Mouse (Mus musculus): ENCODE data around the gene H2-Q6. TPM values are rescaled to one million over a fixed set of nuclear protein-coding genes. Genes with fewer than 3 reads are reported as not detected.
"Not testable (repeated sequence)": the region's sequence is repeated elsewhere in the genome, so short reads cannot be mapped to it uniquely, and the experiment has no call there.

The H2-Q6 gene
- polyA plus RNA-seq, 1 experiment from 2014 or later, result 16.4 TPM

- ATAC-seq (replicated peaks; ENCODE audit: low FRiP score); H3K4me2 ChIP-seq: not testable (repeated sequence)
- 68% methylated on average over 3 of the region's 10 CpGs for WGBS
Observed at GRCm38 (mm10) chr17:35415273-35416129, 9.1 kb upstream of the H2-Q6 start.

GRCm38 (mm10) chr17:35418772-35419171, 5.9 kb upstream of the H2-Q6 start:
- Histone ChIP-seq H3K9me3 (ENCODE audit: control insufficient read depth, low read length) (no peaks in the 10 kb centered on the region), H3K4me1 (replicated peaks; ENCODE audit: control insufficient read depth, insufficient read depth, low read length) (no peaks in the 10 kb centered on the region), H3K9ac (ENCODE audit: low read depth, low read length) (no peak overlapping the region), H3K27me3 (replicated peaks; ENCODE audit: control insufficient read depth, insufficient read depth, low read length) (peaks cover 8% of the 10 kb centered on the region; the same call in 1 of the 2 replicates), H3K4me2 (no peak overlapping the region), H3K27ac (ENCODE audit: low read depth, low read length) (no peak overlapping the region), H3K4me3 (ENCODE audit: low read depth, low read length) (no peak overlapping the region), H3K36me3 (ENCODE audit: control insufficient read depth, insufficient read depth, low read length) (no peaks in the 10 kb centered on the region)
- WGBS, result 72% methylated on average over 7 of the region's 7 CpGs
- ATAC-seq (replicated peaks; ENCODE audit: low FRiP score), result no peak
- no peak for DNase-seq (ENCODE audit: low spot score)

More at GRCm38 (mm10) chr17:35415273-35416129, 9.1 kb upstream of the H2-Q6 start:
- DNase-seq (ENCODE audit: low spot score); H3K4me3 ChIP-seq (ENCODE audit: low read depth, low read length); H3K9me3 ChIP-seq (ENCODE audit: control insufficient read depth, low read length); H3K4me1 ChIP-seq (replicated peaks; ENCODE audit: control insufficient read depth, insufficient read depth, low read length); H3K9ac ChIP-seq (ENCODE audit: low read depth, low read length); H3K36me3 ChIP-seq (ENCODE audit: control insufficient read depth, insufficient read depth, low read length); H3K27me3 ChIP-seq (replicated peaks; ENCODE audit: control insufficient read depth, insufficient read depth, low read length); H3K27ac ChIP-seq (ENCODE audit: low read depth, low read length): not testable (repeated sequence)

GRCm38 (mm10) chr17:35419564-35419963, 5.1 kb upstream of the H2-Q6 start:
- H3K4me3 ChIP-seq (ENCODE audit: low read depth, low read length); H3K27me3 ChIP-seq (replicated peaks; ENCODE audit: control insufficient read depth, insufficient read depth, low read length): not testable (repeated sequence)

DNA sequence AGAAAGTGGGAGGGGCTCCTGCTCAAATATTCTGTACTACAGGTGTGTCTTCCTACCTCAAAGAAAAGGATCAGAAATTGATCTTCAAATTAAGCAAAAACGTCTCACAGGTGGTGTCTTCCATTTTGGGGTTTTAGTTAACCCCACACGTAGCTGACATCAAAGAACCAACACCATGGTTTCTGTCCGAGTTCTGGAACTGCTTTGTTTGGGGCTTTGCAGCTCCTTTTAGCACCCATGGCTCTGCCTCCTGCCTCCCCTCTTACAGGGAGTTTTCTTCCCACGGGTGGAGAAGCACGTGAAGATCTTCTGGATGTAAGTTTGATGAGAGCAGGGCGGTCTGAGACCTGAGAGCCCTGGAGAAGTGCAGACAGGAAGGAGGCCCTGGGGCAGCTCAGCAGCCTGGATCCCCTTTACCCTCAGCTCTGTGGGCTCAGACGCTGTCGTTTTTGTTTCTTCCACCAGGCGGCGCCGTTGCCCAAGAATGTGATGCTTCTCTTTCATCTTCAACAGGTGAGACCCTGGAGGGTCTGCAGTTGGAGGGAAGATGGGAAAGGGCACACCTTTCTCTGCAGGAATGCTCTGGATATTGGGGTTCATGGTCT, 4.3 kb upstream of the H2-Q6 start:
- not testable (repeated sequence) for H3K27ac ChIP-seq (ENCODE audit: low read depth, low read length); ATAC-seq (replicated peaks; ENCODE audit: low FRiP score); H3K4me3 ChIP-seq (ENCODE audit: low read depth, low read length); H3K4me2 ChIP-seq; DNase-seq (ENCODE audit: low spot score); H3K4me1 ChIP-seq (replicated peaks; ENCODE audit: control insufficient read depth, insufficient read depth, low read length); H3K36me3 ChIP-seq (ENCODE audit: control insufficient read depth, insufficient read depth, low read length); H3K9ac ChIP-seq (ENCODE audit: low read depth, low read length); H3K9me3 ChIP-seq (ENCODE audit: control insufficient read depth, low read length)
- peaks cover 16% of the 10 kb centered on the region for H3K27me3 ChIP-seq (replicated peaks; ENCODE audit: control insufficient read depth, insufficient read depth, low read length)
- WGBS, result 13% methylated on average over 11 of the region's 11 CpGs

More at GRCm38 (mm10) chr17:35419564-35419963, 5.1 kb upstream of the H2-Q6 start:
- ATAC-seq (replicated peaks; ENCODE audit: low FRiP score); H3K4me1 ChIP-seq (replicated peaks; ENCODE audit: control insufficient read depth, insufficient read depth, low read length); H3K27ac ChIP-seq (ENCODE audit: low read depth, low read length); H3K36me3 ChIP-seq (ENCODE audit: control insufficient read depth, insufficient read depth, low read length); H3K4me2 ChIP-seq; H3K9ac ChIP-seq (ENCODE audit: low read depth, low read length); DNase-seq (ENCODE audit: low spot score); H3K9me3 ChIP-seq (ENCODE audit: control insufficient read depth, low read length): not testable (repeated sequence)
- WGBS, result 51% methylated on average over 4 of the region's 4 CpGs

GRCm38 (mm10) chr17:35421331-35421730, 3.3 kb upstream of the H2-Q6 start:
- ATAC-seq (replicated peaks; ENCODE audit: low FRiP score); H3K9me3 ChIP-seq (ENCODE audit: control insufficient read depth, low read length); DNase-seq (ENCODE audit: low spot score); H3K36me3 ChIP-seq (ENCODE audit: control insufficient read depth, insufficient read depth, low read length); H3K9ac ChIP-seq (ENCODE audit: low read depth, low read length); H3K4me2 ChIP-seq; H3K4me3 ChIP-seq (ENCODE audit: low read depth, low read length); H3K4me1 ChIP-seq (replicated peaks; ENCODE audit: control insufficient read depth, insufficient read depth, low read length); H3K27ac ChIP-seq (ENCODE audit: low read depth, low read length): not testable (repeated sequence)
- 85% methylated on average over 4 of the region's 4 CpGs for WGBS
- H3K27me3 ChIP-seq (replicated peaks; ENCODE audit: control insufficient read depth, insufficient read depth, low read length), result peaks cover 26% of the 10 kb centered on the region

- H3K27me3 ChIP-seq (replicated peaks; ENCODE audit: control insufficient read depth, insufficient read depth, low read length), result peaks cover 27% of the 10 kb centered on the region
- H3K9me3 ChIP-seq (ENCODE audit: control insufficient read depth, low read length); H3K4me3 ChIP-seq (ENCODE audit: low read depth, low read length); ATAC-seq (replicated peaks; ENCODE audit: low FRiP score); H3K4me2 ChIP-seq; H3K4me1 ChIP-seq (replicated peaks; ENCODE audit: control insufficient read depth, insufficient read depth, low read length); H3K9ac ChIP-seq (ENCODE audit: low read depth, low read length); H3K27ac ChIP-seq (ENCODE audit: low read depth, low read length); DNase-seq (ENCODE audit: low spot score); H3K36me3 ChIP-seq (ENCODE audit: control insufficient read depth, insufficient read depth, low read length): not testable (repeated sequence)
- WGBS, result 84% methylated on average over 5 of the region's 5 CpGs
Observed at GRCm38 (mm10) chr17:35422360-35422759, 2.3 kb upstream of the H2-Q6 start.

- DNase-seq (ENCODE audit: low spot score); ATAC-seq (replicated peaks; ENCODE audit: low FRiP score); H3K4me1 ChIP-seq (replicated peaks; ENCODE audit: control insufficient read depth, insufficient read depth, low read length); H3K4me3 ChIP-seq (ENCODE audit: low read depth, low read length); H3K9ac ChIP-seq (ENCODE audit: low read depth, low read length); H3K36me3 ChIP-seq (ENCODE audit: control insufficient read depth, insufficient read depth, low read length); H3K27ac ChIP-seq (ENCODE audit: low read depth, low read length); H3K9me3 ChIP-seq (ENCODE audit: control insufficient read depth, low read length); H3K4me2 ChIP-seq: not testable (repeated sequence)
- WGBS, result 52% methylated on average over 3 of the region's 3 CpGs
- peaks cover 27% of the 10 kb centered on the region for H3K27me3 ChIP-seq (replicated peaks; ENCODE audit: control insufficient read depth, insufficient read depth, low read length)
Observed at GRCm38 (mm10) chr17:35423131-35423810, 1.4 kb upstream of the H2-Q6 start.

DNA sequence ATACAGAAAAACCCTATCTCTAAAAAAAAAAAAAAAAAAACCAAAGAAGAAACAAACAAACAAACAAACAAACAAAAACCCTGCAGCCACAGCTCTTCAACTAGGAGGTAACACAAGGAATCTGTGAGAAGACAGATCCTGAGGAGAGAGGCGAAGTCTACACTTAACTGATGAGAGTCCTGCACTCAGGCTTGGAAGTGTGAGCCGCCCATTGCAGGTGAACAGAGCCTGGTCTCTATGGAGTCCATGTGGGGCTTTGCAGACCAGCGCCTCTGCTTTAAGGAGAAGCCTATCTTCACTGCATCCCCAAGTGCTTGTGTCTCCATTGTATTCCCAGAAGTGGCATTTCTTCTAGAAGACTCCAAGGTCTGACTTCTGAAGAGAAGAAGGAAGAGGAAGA, 544 bp upstream of the H2-Q6 start:
- H3K4me2 ChIP-seq; DNase-seq (ENCODE audit: low spot score); H3K36me3 ChIP-seq (ENCODE audit: control insufficient read depth, insufficient read depth, low read length); H3K4me3 ChIP-seq (ENCODE audit: low read depth, low read length); H3K9me3 ChIP-seq (ENCODE audit: control insufficient read depth, low read length); H3K9ac ChIP-seq (ENCODE audit: low read depth, low read length); ATAC-seq (replicated peaks; ENCODE audit: low FRiP score); H3K4me1 ChIP-seq (replicated peaks; ENCODE audit: control insufficient read depth, insufficient read depth, low read length); H3K27ac ChIP-seq (ENCODE audit: low read depth, low read length): not testable (repeated sequence)
- WGBS, result 73% methylated on average over 3 of the region's 3 CpGs
- H3K27me3 ChIP-seq (replicated peaks; ENCODE audit: control insufficient read depth, insufficient read depth, low read length), result peaks cover 21% of the 10 kb centered on the region

All from liver, embryonic 11.5 days (tissue).